Mouse (Mus musculus) G1E (cell line): ENCODE results near the gene Oxld1.

Source experiments
- CTCF ChIP-seq: IDR thresholded peaks from 2 replicates; pipeline ENCODE4 v1.5.1; 2012; ENCODE audit warnings: low read depth, low read length, inconsistent platforms, mixed read lengths
- GATA1 ChIP-seq: IDR thresholded peaks from 2 replicates; pipeline ENCODE4 v1.6.1; 2012; ENCODE audit warnings: borderline replicate concordance, low read length, inconsistent platforms, mixed read lengths

DNA sequence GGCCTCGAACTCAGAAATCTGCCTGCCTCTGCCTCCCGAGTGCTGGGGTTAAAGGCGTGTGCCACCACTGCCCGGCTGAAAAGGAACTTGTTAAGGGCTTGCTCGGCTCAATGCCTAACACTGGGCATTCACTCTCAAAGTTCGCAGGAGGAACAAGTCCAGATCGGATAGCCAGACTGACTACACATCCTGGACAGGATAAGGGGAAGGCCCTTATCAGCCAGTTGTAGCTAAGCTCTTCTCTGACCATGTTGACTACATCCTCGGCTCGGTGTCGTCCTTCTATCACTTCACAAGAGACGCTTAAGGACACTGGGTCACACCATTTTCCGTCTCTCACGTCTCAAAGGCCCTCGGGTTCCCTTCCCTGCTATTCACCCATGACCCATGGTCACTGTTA is 498 bp downstream of the Oxld1 start:
- TF ChIP-seq GATA1 (no peak), CTCF (no peak)
